Mouse (Mus musculus): Measurements from ENCODE around the gene Esyt3. TPM values are rescaled to one million over a fixed set of nuclear protein-coding genes. Genes with fewer than 3 reads are reported as not detected.

Gene Esyt3
- total RNA-seq (2021), result 1 to 10 TPM in 1 of 2 experiments, under 1 TPM in 1; 0.95 to 1.4 TPM
- long read RNA-seq, experiment 1, result 0 reads
- long read RNA-seq, experiment 2, full-length matches to known transcripts, result 2 of 2 reads
- long read RNA-seq, experiment 2, partial matches to known transcripts, result 0 of 2 reads
- long read RNA-seq, experiment 2, other reads (novel, unspliced or antisense), result 0 of 2 reads

GRCm38 (mm10) chr9:99357921-99358692 lies at the start of gene Esyt3:
Esyt3 (minus strand) TSS chr9:99358557.
- peak in 1 of 2 experiments; percentile 43 for DNase-seq (ENCODE audit: low spot score in 2 of 2)

DNA sequence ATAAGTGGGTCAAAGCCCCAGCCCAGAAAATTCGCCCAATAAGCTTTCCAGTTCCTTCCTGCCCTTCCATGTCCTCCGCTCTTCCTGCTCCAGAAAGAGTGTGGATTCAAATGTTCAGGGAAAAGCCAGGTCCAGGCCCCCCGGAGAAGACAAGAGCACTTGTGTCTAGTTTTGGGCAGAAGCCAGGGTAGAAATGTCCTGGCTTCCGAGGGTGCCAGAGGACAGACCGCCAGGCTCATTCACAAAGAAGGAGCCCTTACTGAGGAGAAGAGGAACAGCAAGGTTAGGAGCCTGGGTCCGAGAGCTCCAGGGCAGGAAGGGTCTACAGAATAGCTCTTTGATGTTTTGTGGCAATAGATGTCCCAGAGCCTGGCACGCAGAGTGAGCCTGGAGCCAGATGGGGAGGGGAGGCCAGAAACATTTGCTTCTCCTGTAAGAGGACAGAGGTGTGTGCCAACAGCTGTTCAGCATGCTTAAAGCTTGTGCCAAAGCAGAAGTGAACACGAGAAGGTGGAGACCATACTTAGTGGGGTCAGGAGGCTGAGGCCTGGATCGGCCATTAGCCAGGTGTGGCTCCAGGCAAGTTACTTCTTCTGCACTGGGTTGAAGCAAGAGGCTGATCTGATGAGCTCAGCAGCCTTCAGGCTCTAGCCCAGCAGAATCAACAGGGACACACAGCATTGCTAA lies 43.1 kb upstream of the Esyt3 start:
- DNase-seq (ENCODE audit: low spot score in 2 of 2), result no peak

- no peak for DNase-seq (ENCODE audit: low spot score in 2 of 2)
Measured at GRCm38 (mm10) chr9:99400781-99401180, 42.4 kb upstream of the Esyt3 start.

DNA sequence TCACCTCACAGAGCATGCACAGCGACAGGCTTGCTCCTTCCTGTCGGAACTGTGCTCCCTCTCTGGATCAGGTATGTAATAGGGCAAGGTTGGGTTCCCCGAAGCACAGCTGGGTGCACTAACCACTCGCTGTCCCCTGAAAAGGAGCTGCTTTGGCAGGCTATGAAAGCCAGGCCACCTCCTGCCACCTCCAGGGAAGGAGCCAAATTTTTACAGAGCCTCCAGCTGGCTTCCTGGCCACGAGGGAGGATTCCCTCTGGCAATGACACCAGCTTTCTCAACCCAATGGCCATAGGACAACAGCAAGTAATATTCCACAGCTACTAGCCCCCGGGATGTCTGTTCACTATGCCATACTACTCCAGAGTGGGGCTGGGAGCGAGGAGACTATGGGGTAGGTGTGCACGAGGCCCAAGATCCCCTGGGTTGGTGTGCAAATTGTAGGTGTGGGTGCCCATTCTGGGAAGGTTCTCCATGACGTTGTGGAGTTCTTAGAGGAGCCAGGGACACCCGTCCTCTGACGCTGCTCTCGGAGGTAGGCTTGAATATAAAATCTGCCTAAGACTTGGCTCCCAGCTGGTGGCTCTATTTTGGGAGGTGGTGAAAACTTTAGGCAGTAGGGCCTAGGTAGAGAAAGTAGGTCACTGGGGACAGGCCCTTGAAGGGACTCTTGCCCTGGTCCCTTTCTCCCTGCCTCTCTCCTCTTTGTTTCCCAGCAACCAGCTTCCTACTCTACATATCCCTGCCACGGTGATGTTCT lies 38.9 kb upstream of the Esyt3 start:
- DNase-seq (ENCODE audit: low spot score in 2 of 2), result no peak

GRCm38 (mm10) chr9:99394366-99394765 lies 36.0 kb upstream of the Esyt3 start:
- DNase-seq (ENCODE audit: low spot score in 2 of 2), result no peak

DNA sequence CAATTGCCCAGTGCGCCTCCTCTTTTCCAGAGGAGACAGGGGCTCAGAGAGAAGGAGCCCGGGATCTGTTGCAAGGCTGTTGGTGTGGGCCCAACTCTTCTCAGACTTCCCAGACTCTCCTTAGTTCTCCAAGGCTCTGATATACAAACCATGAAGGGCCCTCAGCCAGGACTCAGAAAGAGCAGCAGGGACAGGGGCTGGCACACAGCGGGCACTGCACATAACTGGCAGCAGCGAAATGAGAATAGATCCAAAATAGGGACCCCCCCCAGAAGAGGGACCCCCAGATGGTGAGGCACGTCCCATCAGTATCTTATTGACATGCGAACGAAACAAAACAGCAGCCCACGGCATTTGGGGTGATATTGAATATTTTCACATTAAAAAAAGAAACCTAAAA lies 34.8 kb upstream of the Esyt3 start:
- DNase-seq (ENCODE audit: low spot score in 2 of 2), result no peak

DNA sequence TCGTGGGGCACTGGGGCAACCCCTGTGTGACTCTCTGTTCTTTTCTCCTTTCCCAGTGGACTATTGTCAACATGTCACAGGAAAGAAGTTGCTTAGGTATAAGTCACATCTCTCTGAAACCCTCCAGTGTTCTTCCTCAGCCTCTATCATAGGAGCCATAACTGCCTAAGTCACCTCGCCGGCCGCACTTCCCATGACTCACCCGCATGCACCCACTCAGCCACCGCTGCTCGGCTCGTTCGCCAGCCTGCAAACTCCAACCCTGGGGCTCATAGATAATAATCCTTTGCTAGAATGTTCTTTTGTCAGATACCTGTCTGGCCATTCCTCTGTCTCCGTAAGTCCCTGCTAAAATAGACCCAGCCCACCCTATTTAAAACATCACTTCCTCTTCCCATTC lies 33.2 kb upstream of the Esyt3 start:
- peak in 1 of 2 experiments; percentile 57 for DNase-seq (ENCODE audit: low spot score in 2 of 2)

GRCm38 (mm10) chr9:99390716-99391115 lies 32.4 kb upstream of the Esyt3 start:
- DNase-seq (ENCODE audit: low spot score in 2 of 2), result no peak

GRCm38 (mm10) chr9:99390201-99390600 lies 31.8 kb upstream of the Esyt3 start:
- no peak for DNase-seq (ENCODE audit: low spot score in 2 of 2)

- DNase-seq (ENCODE audit: low spot score in 2 of 2), result no peak
Measured at GRCm38 (mm10) chr9:99389506-99389905, 31.1 kb upstream of the Esyt3 start.

- no peak for DNase-seq (ENCODE audit: low spot score in 2 of 2)
Measured at GRCm38 (mm10) chr9:99388856-99389255, 30.5 kb upstream of the Esyt3 start.

GRCm38 (mm10) chr9:99388078-99388477 lies 29.7 kb upstream of the Esyt3 start:
- DNase-seq (ENCODE audit: low spot score in 2 of 2), result no peak

DNA sequence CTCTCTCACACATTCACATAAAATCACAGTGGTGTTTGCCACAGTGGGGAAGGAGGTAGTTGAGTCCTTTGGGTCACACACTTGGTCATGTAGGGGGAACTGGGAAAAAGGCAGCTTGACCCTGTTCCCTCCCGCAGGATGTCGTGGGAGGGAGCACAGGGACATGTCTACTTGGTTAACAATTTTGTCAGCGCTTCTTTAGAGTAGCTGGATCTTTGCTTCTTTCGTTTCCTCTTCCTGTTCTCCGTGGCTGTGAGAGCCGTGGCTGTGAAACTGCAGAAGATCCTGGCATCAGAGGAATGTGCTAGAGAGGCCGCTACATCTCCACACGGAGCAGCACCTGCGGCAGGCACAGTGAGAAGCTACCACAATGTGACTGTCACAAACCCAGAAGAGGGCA lies 24.2 kb upstream of the Esyt3 start:
- no peak for DNase-seq (ENCODE audit: low spot score in 2 of 2)

DNA sequence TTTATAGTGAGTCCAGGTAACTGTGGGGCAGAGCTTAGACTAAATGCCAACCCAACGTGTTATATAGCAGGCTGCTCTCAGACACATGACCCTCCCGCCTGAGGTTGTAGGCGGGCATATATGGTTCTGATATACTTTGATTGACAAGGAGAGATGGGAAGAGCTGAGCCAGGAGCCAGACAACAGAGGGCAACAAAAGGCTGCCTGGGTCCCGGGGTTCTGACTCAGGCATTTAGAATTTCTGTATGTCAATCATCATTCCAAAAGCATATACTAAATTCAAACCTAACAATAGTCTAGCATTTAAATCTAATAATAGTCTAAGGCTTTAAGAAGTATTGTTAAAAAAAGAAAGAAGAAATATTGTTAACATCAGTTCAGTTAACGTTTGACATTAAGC lies 20.8 kb upstream of the Esyt3 start:
- DNase-seq (ENCODE audit: low spot score in 2 of 2), result no peak

GRCm38 (mm10) chr9:99376591-99377418 lies 18.4 kb upstream of the Esyt3 start:
- DNase-seq (ENCODE audit: low spot score in 2 of 2), result peak in 1 of 2 experiments; percentile 69

GRCm38 (mm10) chr9:99368431-99368830 lies 10.1 kb upstream of the Esyt3 start:
- DNase-seq (ENCODE audit: low spot score in 2 of 2), result no peak

DNA sequence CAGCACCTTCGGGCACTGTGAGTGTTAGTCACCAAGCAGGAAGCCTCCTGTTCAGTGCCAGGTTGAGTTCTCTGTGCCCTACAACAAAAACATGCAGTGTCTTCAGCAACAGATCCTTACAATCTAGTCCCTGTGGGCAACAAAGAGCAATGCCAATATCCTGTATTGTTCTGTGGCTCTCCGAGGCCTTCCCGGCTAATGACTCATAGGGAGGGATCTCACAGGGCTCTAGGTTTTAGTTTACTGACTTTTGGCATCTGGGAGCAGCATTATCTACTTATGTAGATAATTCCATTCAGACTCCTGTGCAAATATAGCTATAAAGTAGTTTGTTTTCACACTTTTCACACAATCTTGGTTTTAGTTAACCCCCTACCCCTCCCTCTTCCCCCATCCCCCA lies 7.5 kb upstream of the Esyt3 start:
- no peak for DNase-seq (ENCODE audit: low spot score in 2 of 2)

DNA sequence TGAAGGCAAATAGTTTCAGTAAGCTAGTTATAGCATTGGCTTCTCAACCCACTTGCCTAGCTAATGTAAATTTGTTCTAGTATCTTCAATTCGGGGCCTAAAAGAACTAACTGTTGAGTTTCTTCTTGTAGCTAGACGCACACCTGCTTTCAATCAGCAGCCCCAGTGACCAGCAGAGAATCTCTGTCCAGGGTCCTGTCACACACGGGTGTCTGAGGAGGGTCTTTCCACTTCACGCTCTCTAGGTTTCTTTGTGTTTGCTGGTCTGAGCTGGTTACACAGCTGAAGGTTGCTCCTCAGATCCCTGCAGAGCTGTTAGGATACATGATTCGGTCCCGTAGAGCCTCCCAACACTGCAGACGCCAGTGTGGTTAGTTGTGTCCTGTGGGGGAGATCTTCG lies 4.7 kb upstream of the Esyt3 start:
- no peak for DNase-seq (ENCODE audit: low spot score in 2 of 2)

DNA sequence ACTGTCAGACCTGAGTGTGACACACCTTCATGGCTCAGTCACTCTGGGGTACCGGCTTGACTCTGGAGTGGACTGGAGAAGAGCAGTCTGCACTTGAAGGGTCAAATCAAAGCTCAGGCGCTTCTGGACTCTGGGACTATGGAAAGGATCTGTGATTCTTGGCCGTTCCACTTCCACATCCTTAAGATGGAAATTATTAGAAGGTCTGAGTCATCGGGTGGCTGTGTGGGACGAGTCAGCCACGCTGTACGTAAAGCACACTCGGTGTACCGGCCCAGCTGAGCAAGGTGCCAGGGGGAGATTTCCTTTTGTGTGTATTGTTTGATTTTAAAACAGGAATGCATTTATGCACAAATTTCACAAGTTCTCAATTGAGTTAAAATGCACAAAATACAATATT lies 3.6 kb upstream of the Esyt3 start:
- DNase-seq (ENCODE audit: low spot score in 2 of 2), result no peak

- no peak for DNase-seq (ENCODE audit: low spot score in 2 of 2)
Measured at GRCm38 (mm10) chr9:99359012-99359411, 655 bp upstream of the Esyt3 start.

GRCm38 (mm10) chr9:99357561-99357920 lies 816 bp downstream of the Esyt3 start:
- no peak for DNase-seq (ENCODE audit: low spot score in 2 of 2)
